Comparison of ENCODE assay signal across 9 mouse cellular contexts in genomic region chr9:119973869-119974520, GRCm38 (mm10). TPM values are rescaled to one million over a fixed set of nuclear protein-coding genes. Genes with fewer than 3 reads are reported as not detected.
DNase-seq lines count a peak whose midpoint lies in the region; ATAC-seq and TF ChIP-seq lines count a peak whose summit lies in the region.
"Had no signal": no experiment of that assay in that cellular context is flagged by ENCODE, and none has a peak within 500 bp of the region (broad histone marks: within the 10 kb centered on the region; RNA-seq: fewer than 3 reads in every experiment).

No protein-coding gene starts in this region.

- H3K4me1 ChIP-seq in kidney, adult 2 months (ENCODE audit: control insufficient read depth, insufficient read depth, low read length): peaks cover 44% of the 10 kb centered on the region
- peaks cover 95% of the 10 kb centered on the region for H3K4me1 ChIP-seq in E14TG2a.4 (replicated peaks; ENCODE audit: low read depth, low read length)
- peaks cover 44% of the 10 kb centered on the region for H3K4me1 ChIP-seq in embryonic facial prominence, embryonic 10.5 days
- no peaks in the 10 kb centered on the region; the same call in none of the 2 replicates for H3K4me1 ChIP-seq in hindbrain, embryonic 11.5 days (replicated peaks; ENCODE audit: control insufficient read depth, insufficient read depth, low read length)

- TF ChIP-seq POLR2A in kidney, adult 2 months (IDR thresholded peaks at IDR 0.05; ENCODE audit: low read depth, low read length): no peak

- no peak for ATAC-seq in hindbrain, embryonic 11.5 days (ENCODE audit: low FRiP score)

- H3K36me3 ChIP-seq in kidney, adult 2 months (ENCODE audit: control insufficient read depth, insufficient read depth, low read length): peaks cover 2% of the 10 kb centered on the region; the same call in 1 of the 2 replicates
- peaks cover 64% of the 10 kb centered on the region for H3K36me3 ChIP-seq in E14TG2a.4 (ENCODE audit: insufficient read depth, low read length)
- peaks cover 49% of the 10 kb centered on the region for H3K36me3 ChIP-seq in embryonic facial prominence, embryonic 10.5 days (replicated peaks)
- H3K36me3 ChIP-seq in hindbrain, embryonic 11.5 days (ENCODE audit: control insufficient read depth, insufficient read depth, low read length): no peaks in the 10 kb centered on the region

- no peak for DNase-seq in kidney, adult 2 months
- DNase-seq in kidney, postnatal 10 days: no peak
- DNase-seq in 416B (ENCODE audit: low read depth): peak; percentile 40
- DNase-seq in embryonic facial prominence, embryonic 10.5 days (ENCODE audit: low spot score): peak; percentile 26
- no peak for DNase-seq in hindbrain, embryonic 11.5 days (ENCODE audit: low spot score)
- DNase-seq in adrenal gland, adult 8-10 months: no peak
- DNase-seq: adrenal gland, postnatal 10 days had no signal

- H3K4me2 ChIP-seq in hindbrain, embryonic 11.5 days (replicated peaks; ENCODE audit: low read depth, low read length): no peak overlapping the region

- peak; percentile 62 for TF ChIP-seq CTCF in kidney, adult 2 months (conservative IDR thresholded peaks at IDR 0.05; ENCODE audit: insufficient read depth, insufficient read length, low read depth, low read length)
- peak; percentile 82 for TF ChIP-seq CTCF in E14TG2a.4 (conservative IDR thresholded peaks at IDR 0.05; ENCODE audit: low read length)

- no peaks in the 10 kb centered on the region for H3K9me3 ChIP-seq in E14TG2a.4 (ENCODE audit: low read length)
- H3K9me3 ChIP-seq in embryonic facial prominence, embryonic 10.5 days: no peaks in the 10 kb centered on the region
- H3K9me3 ChIP-seq in hindbrain, embryonic 11.5 days (ENCODE audit: control insufficient read depth, low read length): no peaks in the 10 kb centered on the region

- no peak overlapping the region for H3K4me3 ChIP-seq in kidney, adult 2 months (ENCODE audit: insufficient read depth, low read depth, low read length)
- peak overlapping the region; percentile 77 for H3K4me3 ChIP-seq in E14TG2a.4 (replicated peaks; ENCODE audit: low read length)
- H3K4me3 ChIP-seq in embryonic facial prominence, embryonic 10.5 days: no peak overlapping the region
- no peak overlapping the region for H3K4me3 ChIP-seq in hindbrain, embryonic 11.5 days (ENCODE audit: low read depth, low read length)

- no peak overlapping the region for H3K27ac ChIP-seq in kidney, adult 2 months (ENCODE audit: insufficient read depth, low read depth, low read length)
- H3K27ac ChIP-seq in embryonic facial prominence, embryonic 10.5 days (replicated peaks): no peak overlapping the region
- no peak overlapping the region for H3K27ac ChIP-seq in hindbrain, embryonic 11.5 days (ENCODE audit: low read depth, low read length)

- no peak overlapping the region for H3K9ac ChIP-seq in hindbrain, embryonic 11.5 days (ENCODE audit: low read depth, low read length)

- no peaks in the 10 kb centered on the region for H3K27me3 ChIP-seq in kidney, adult 2 months (replicated peaks; ENCODE audit: control insufficient read depth, insufficient read depth, low read length)
- H3K27me3 ChIP-seq in E14TG2a.4 (ENCODE audit: insufficient read depth, low read length): no peaks in the 10 kb centered on the region
- H3K27me3 ChIP-seq in embryonic facial prominence, embryonic 10.5 days (replicated peaks; ENCODE audit: low read depth, poor library complexity, severe bottlenecking): no peaks in the 10 kb centered on the region
- no peaks in the 10 kb centered on the region for H3K27me3 ChIP-seq in hindbrain, embryonic 11.5 days (ENCODE audit: control insufficient read depth, insufficient read depth, low read length)

- 95% methylated on average over 27 of the region's 27 CpGs for WGBS in kidney, adult 2 months
- 92% methylated on average over 27 of the region's 27 CpGs for WGBS in embryonic facial prominence, embryonic 10.5 days
- 93% methylated on average over 27 of the region's 27 CpGs for WGBS in hindbrain, embryonic 11.5 days

RNA-seq across cellular contexts. Expression of gene Csrnp1, which starts 10.5 kb away (rescaled TPM):
- 14.8 and 24.2 TPM in 2 replicates for polyA plus RNA-seq in kidney, adult 2 months (2012; rRNA removed)
- 3.1 and 4.8 TPM in 2 replicates for polyA plus RNA-seq in embryonic facial prominence, embryonic 10.5 days (2016; fragmentation: Nextera tagmentation; extraction: Ambion mirVana)
- 0.62 and 1.3 TPM in 2 replicates for polyA plus RNA-seq in hindbrain, embryonic 11.5 days (2014; fragmentation: Nextera tagmentation; extraction: Ambion mirVana)
- total RNA-seq in adrenal gland, adult 8-10 months (2022): 10 to 100 TPM in 3 of 4 experiments, 1 to 10 TPM in 1; 7.7 to 69.5 (median 16.0) TPM

RNA-seq across cellular contexts. Expression of gene Ttc21a, which starts 36.6 kb away (rescaled TPM):
- polyA plus RNA-seq in kidney, adult 2 months (2012; rRNA removed): 0.06 and 0.07 TPM in 2 replicates
- 0.43 and 0.47 TPM in 2 replicates for polyA plus RNA-seq in embryonic facial prominence, embryonic 10.5 days (2016; fragmentation: Nextera tagmentation; extraction: Ambion mirVana)
- 0.23 and 0.60 TPM in 2 replicates for polyA plus RNA-seq in hindbrain, embryonic 11.5 days (2014; fragmentation: Nextera tagmentation; extraction: Ambion mirVana)
- under 1 TPM; 0.09 to 0.43 (median 0.28) TPM for total RNA-seq in adrenal gland, adult 8-10 months (2022)

RNA-seq across cellular contexts. Expression of gene Gorasp1, which starts 36.6 kb away (rescaled TPM):
- 17.8 and 20.7 TPM in 2 replicates for polyA plus RNA-seq in kidney, adult 2 months (2012; rRNA removed)
- polyA plus RNA-seq in embryonic facial prominence, embryonic 10.5 days (2016; fragmentation: Nextera tagmentation; extraction: Ambion mirVana): 27.9 and 29.2 TPM in 2 replicates
- 17.3 and 18.5 TPM in 2 replicates for polyA plus RNA-seq in hindbrain, embryonic 11.5 days (2014; fragmentation: Nextera tagmentation; extraction: Ambion mirVana)
- total RNA-seq in adrenal gland, adult 8-10 months (2022): 10 to 100 TPM; 31.7 to 45.8 (median 42.3) TPM

RNA-seq across cellular contexts. Expression of gene Xirp1, which starts 49.4 kb away (rescaled TPM):
- polyA plus RNA-seq in kidney, adult 2 months (2012; rRNA removed): 0.18 and 0.94 TPM in 2 replicates
- polyA plus RNA-seq in embryonic facial prominence, embryonic 10.5 days (2016; fragmentation: Nextera tagmentation; extraction: Ambion mirVana): 0.04 and 0.38 TPM in 2 replicates
- 0.04 TPM in 1 of 2 replicates, not detected in the other for polyA plus RNA-seq in hindbrain, embryonic 11.5 days (2014; fragmentation: Nextera tagmentation; extraction: Ambion mirVana)
- total RNA-seq in adrenal gland, adult 8-10 months (2022): under 1 TPM; 0.06 to 0.16 (median 0.10) TPM
- polyA plus RNA-seq: intestine, embryonic 14.5 days had no signal

Comparison
In these comparisons a context has a peak if more than half of its experiments do, and no peak if none do; other contexts are left out.
1. DNase-seq: peak in 416B (single experiment) and embryonic facial prominence, embryonic 10.5 days (single experiment); none in kidney, adult 2 months (single experiment), kidney, postnatal 10 days (single experiment), hindbrain, embryonic 11.5 days (single experiment) and adrenal gland, adult 8-10 months (single experiment).